Mouse (Mus musculus) forebrain, embryonic 16.5 days (tissue): Measurements from ENCODE around the gene 1700022I11Rik. TPM values are rescaled to one million over a fixed set of nuclear protein-coding genes. Genes with fewer than 3 reads are reported as not detected.
"Not testable (repeated sequence)": the region's sequence is repeated elsewhere in the genome, so short reads cannot be mapped to it uniquely, and the experiment has no call there.

Experiments
- ATAC-seq: fragments of 200-750 bp; cut with Nextera tagmentation; 2 replicates; pipeline ENCODE4 v1.8.0; 2017; ENCODE audit warnings: mild to moderate bottlenecking, moderate library complexity
- H3K27ac ChIP-seq: fragments of 300-500 bp; sonication (generic); 2 replicates; pipeline ENCODE4 v1.5.1; 2014; ENCODE audit warnings: low read length, control low read depth
- H3K27me3 ChIP-seq: fragments of 300-500 bp; sonication (generic); replicated peaks from 2 replicates; pipeline ENCODE4 v1.6.1; 2014; ENCODE audit warnings: low read length; ENCODE audit not compliant: control insufficient read depth, insufficient read depth
- H3K36me3 ChIP-seq: fragments of 300-500 bp; sonication (generic); 2 replicates; pipeline ENCODE4 v1.6.1; 2014; ENCODE audit not compliant: control insufficient read depth, insufficient read depth
- H3K4me1 ChIP-seq: fragments of 300-500 bp; sonication (generic); replicated peaks from 2 replicates; pipeline ENCODE4 v1.6.1; 2014; ENCODE audit warnings: low read length; ENCODE audit not compliant: control insufficient read depth, insufficient read depth
- H3K4me2 ChIP-seq: fragments of 300-500 bp; sonication (generic); 2 replicates; pipeline ENCODE4 v1.6.1; 2014; ENCODE audit warnings: mild to moderate bottlenecking, low read length, control low read depth
- H3K4me3 ChIP-seq: fragments of 300-500 bp; sonication (generic); replicated peaks from 2 replicates; pipeline ENCODE4 v1.5.1; 2014; ENCODE audit warnings: mild to moderate bottlenecking, low read length, control low read depth
- H3K9ac ChIP-seq: fragments of 300-500 bp; sonication (generic); replicated peaks from 2 replicates; pipeline ENCODE4 v1.6.1; 2014; ENCODE audit warnings: low read depth, low read length, control low read depth
- H3K9me3 ChIP-seq: fragments of 300-500 bp; sonication (generic); 2 replicates; pipeline ENCODE4 v1.6.1; 2016; ENCODE audit warnings: low read length; ENCODE audit not compliant: control insufficient read depth
- WGBS: fragments of 180-500 bp; shearing (Covaris S2); extraction: QIAGEN DNeasy Blood & Tissue Kit; methylation state at CpG from one replicate; pipeline ENCODE4 v1.1.7; 2014; 5-methylcytosine and 5-hydroxymethylcytosine counted together
- polyA plus RNA-seq: library from polyadenylated mRNA; unstranded; fragments of >200 nt; fragmentation: Nextera tagmentation; extraction: Ambion mirVana; gene quantifications from 2 replicates; pipeline ENCODE4 v1.2.1, GENCODE M21; 2015

The 1700022I11Rik gene
- polyA plus RNA-seq, 1 experiment from 2014 or later, result 0.51 TPM

DNA sequence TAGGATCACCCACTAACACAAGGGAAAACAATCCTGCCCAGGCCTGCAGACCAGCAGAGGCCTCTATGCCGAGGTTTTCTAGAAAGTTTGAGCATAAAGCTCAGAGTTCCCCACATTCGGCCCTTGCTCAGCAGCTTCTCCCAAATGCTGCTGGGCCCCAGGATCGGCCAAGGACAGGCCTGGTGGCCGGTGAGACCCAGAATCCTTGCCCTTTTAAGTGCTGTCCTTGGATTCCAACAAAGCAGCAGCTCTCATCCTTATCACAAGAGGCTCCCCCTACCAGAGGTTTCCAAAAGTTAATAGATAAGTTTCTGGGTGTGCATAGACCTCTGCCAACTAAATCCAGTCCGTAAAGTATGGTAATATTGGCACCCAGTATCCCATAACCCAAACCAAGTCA lies 4.5 kb downstream of the 1700022I11Rik start:
- Histone ChIP-seq H3K9ac (no peak overlapping the region), H3K27me3 (no peaks in the 10 kb centered on the region), H3K36me3 (peaks cover 8% of the 10 kb centered on the region), H3K27ac (no peak overlapping the region), H3K4me2 (no peak overlapping the region), H3K4me1 (no peaks in the 10 kb centered on the region), H3K9me3 (no peaks in the 10 kb centered on the region), H3K4me3 (no peak overlapping the region)
- no peak for ATAC-seq
- 85% methylated on average over 5 of the region's 5 CpGs for WGBS

- Histone ChIP-seq H3K4me3 (no peak overlapping the region), H3K27ac (no peak overlapping the region), H3K9ac (no peak overlapping the region), H3K4me2 (no peak overlapping the region), H3K4me1 (no peaks in the 10 kb centered on the region), H3K36me3 (peaks cover 28% of the 10 kb centered on the region), H3K27me3 (no peaks in the 10 kb centered on the region), H3K9me3 (no peaks in the 10 kb centered on the region)
- 91% methylated on average over 4 of the region's 4 CpGs for WGBS
- no peak for ATAC-seq
These were observed 8.7 kb downstream of the 1700022I11Rik start for GRCm38 (mm10) chr4:42978062-42978461.

DNA sequence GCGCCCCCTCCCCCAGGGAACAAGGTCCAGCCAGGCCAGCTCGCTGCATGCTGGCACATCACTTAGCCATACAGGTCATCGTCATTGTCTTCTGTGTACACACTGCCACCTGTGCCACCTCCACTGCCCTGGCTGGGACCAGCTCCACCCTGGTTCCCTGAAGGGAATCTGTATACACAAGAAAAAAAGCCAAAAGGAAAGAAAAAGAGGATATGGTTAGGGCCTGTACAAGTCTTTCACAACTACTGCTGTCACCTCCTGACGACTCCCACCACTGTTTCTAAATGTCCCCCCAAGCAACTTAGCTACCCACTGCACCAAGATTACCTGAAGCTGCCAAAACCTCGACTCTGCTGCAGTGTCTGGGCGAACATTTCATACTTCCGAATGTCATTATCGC lies 11.1 kb downstream of the 1700022I11Rik start:
- 93% methylated on average over 6 of the region's 8 CpGs for WGBS
- not testable (repeated sequence) for H3K27me3 ChIP-seq, ATAC-seq, H3K9ac ChIP-seq, H3K4me3 ChIP-seq, H3K9me3 ChIP-seq, H3K4me2 ChIP-seq, H3K4me1 ChIP-seq, H3K27ac ChIP-seq
- H3K36me3 ChIP-seq, result peaks cover 44% of the 10 kb centered on the region

DNA sequence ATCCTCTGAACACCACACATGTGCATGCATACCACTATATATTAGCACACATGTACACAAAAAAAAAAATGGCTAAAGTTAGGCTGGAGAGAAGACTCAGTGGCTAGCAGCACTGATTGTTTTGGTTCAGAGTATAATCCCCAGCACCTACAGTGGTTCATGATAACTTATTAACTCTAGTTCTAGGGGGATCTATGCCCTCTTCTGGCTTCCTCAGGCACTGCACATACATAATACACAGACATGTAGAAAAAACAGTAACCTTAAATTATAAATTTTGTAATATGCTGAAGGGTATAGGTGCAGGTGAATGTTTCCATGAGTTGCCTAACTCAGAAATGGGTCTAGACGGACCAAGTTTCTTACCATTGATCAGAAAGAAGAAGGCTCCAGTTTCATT lies 18.9 kb downstream of the 1700022I11Rik start:
- no peak for ATAC-seq
- no peak overlapping the region for H3K9ac ChIP-seq

DNA sequence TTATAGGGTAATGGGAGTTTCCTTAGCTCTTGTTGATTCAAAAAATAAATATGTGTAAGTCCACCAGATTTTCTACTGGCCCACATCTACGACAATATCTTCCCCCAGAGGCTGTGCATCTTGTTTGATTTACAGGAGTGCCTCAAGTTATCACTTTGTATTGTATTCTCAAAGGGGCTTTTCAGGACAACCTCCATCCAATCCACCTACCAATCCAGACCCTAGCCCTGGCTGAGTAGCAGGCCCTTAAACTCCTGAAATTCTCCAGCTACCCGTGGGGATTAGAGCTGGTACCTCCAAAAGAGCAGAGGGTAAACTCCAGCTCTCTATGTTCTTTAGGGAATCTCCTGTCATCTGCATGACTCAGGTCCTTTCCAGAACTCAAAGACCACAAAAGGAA lies 28.6 kb downstream of the 1700022I11Rik start:
- Histone ChIP-seq H3K9ac (no peak overlapping the region), H3K4me1 (peaks cover 22% of the 10 kb centered on the region)

More for the DNA sequence above, 18.9 kb downstream of the 1700022I11Rik start:
- no peaks in the 10 kb centered on the region for H3K27me3 ChIP-seq
- no peaks in the 10 kb centered on the region for H3K9me3 ChIP-seq
- no peak overlapping the region for H3K27ac ChIP-seq
- H3K36me3 ChIP-seq, result peaks cover 70% of the 10 kb centered on the region
- 84% methylated on average over 1 of the region's 1 CpGs for WGBS
- no peak overlapping the region for H3K4me3 ChIP-seq
- H3K4me2 ChIP-seq, result no peak overlapping the region
- no peaks in the 10 kb centered on the region for H3K4me1 ChIP-seq

DNA sequence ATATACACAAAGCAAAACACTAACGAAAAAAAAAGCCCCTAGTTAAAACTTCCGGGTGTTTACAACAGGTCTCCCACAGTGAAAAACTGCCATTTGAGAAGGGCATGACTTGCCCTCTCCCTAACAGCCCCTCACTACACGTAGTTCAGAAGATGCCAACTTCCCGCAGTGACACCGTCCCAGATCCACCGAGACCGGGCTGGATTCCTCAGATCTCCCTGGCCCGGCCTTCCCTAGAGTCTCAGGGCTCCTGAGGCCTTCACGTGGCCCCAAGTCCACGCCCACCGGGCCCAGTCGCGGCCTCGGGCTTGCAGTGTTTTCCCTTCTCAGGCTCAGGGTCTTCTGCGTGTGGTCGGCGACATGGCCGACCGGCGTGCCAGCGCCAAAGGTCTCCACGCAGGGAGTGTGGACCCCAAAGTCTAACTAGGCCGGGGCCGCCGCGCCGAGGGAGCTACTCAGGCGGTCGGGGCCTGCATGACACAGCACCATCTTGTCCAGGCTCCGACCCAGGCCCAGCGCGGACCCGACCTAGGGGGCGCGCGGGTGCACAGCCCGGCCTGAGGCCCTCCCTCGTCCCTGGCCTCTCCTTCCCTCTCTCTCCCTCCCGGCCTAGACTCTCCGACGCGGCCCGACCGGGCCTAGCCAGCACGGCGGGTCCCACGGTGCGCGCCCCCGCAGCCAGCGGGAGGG lies 30.2 kb downstream of the 1700022I11Rik start:
- Histone ChIP-seq H3K9me3 (no peaks in the 10 kb centered on the region), H3K4me1 (peaks cover 22% of the 10 kb centered on the region), H3K27ac (peak overlapping the region; percentile 99), H3K36me3 (peaks cover 7% of the 10 kb centered on the region; the same call in 1 of the 2 replicates), H3K4me2 (peak overlapping the region; percentile 85), H3K9ac (peak overlapping the region; percentile 96), H3K27me3 (no peaks in the 10 kb centered on the region), H3K4me3 (peak overlapping the region; percentile 98)
- under 1% methylated on average over 51 of the region's 51 CpGs for WGBS
- peak; percentile 61 for ATAC-seq

More for the DNA sequence above, 28.6 kb downstream of the 1700022I11Rik start:
- Histone ChIP-seq H3K9me3 (no peaks in the 10 kb centered on the region), H3K4me3 (no peak overlapping the region), H3K36me3 (peaks cover 22% of the 10 kb centered on the region), H3K4me2 (peak overlapping the region; percentile 85), H3K27ac (no peak overlapping the region), H3K27me3 (no peaks in the 10 kb centered on the region)
- 61% methylated on average over 2 of the region's 2 CpGs for WGBS
- ATAC-seq, result no peak

DNA sequence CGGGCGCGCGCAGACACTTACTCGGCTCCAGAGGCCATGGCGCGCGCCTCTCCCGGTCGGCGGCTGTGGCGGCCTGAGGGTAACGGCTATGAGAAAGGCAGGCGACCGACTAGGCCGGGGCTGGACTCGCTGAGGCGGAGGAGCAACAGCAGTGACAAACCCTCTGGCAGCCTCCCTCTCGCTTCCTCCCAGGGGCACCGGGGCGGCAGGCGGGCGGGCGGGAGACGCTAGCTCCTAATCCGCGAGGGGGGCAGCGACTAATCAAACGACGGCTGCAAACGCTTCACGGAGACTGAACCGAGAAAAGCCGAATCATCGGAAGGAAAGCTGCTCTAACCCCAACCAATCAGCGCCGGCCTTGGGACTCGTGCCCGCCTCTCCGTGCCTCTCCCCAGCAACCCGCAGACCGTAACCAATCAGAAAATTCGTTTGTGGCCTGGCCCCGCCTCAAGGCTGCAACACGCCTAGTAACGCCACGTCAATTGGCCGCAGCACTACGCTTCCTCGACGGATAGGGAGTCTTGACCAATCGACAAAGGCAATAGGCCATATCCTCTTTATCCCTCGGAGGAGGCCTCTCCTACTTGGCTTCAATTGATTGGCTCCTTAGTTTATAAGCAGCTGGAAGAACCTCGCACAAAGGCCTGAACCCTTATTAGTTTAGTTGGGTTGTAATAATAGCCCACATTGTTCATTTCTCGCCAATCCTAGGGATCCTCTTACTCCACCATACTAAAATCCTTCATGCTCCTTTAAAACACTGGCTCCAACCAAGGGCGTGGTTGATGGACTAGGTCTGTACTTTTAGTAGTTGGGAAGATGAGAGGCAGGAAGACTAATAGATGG lies 31.0 kb downstream of the 1700022I11Rik start, which contains the start of gene Vcp:
TSS of gene Vcp (minus strand) at position 367 of the 846 bp plus-strand sequence.
- peak within 1 kb of the TSS; percentile 99 for H3K27ac ChIP-seq
- peak; percentile 98 for ATAC-seq
- not testable (repeated sequence) for H3K36me3 ChIP-seq, H3K27me3 ChIP-seq, H3K9me3 ChIP-seq
- H3K9ac ChIP-seq, result peak within 1 kb of the TSS; percentile 96
- peaks cover 22% of the 10 kb centered on the region for H3K4me1 ChIP-seq
- H3K4me2 ChIP-seq, result peak within 1 kb of the TSS; percentile 85
- under 1% methylated on average over 47 of the region's 56 CpGs for WGBS
- H3K4me3 ChIP-seq, result peak within 1 kb of the TSS; percentile 98

GRCm38 (mm10) chr4:43001272-43001671 lies 31.9 kb downstream of the 1700022I11Rik start:
- no peak for ATAC-seq
- Histone ChIP-seq H3K36me3 (no peaks in the 10 kb centered on the region), H3K4me1 (peaks cover 22% of the 10 kb centered on the region), H3K4me2 (no peak overlapping the region), H3K27me3 (no peaks in the 10 kb centered on the region), H3K27ac (peak overlapping the region; percentile 92), H3K4me3 (no peak overlapping the region), H3K9ac (no peak overlapping the region), H3K9me3 (no peaks in the 10 kb centered on the region)
- WGBS, result 100% methylated on average over 2 of the region's 2 CpGs

DNA sequence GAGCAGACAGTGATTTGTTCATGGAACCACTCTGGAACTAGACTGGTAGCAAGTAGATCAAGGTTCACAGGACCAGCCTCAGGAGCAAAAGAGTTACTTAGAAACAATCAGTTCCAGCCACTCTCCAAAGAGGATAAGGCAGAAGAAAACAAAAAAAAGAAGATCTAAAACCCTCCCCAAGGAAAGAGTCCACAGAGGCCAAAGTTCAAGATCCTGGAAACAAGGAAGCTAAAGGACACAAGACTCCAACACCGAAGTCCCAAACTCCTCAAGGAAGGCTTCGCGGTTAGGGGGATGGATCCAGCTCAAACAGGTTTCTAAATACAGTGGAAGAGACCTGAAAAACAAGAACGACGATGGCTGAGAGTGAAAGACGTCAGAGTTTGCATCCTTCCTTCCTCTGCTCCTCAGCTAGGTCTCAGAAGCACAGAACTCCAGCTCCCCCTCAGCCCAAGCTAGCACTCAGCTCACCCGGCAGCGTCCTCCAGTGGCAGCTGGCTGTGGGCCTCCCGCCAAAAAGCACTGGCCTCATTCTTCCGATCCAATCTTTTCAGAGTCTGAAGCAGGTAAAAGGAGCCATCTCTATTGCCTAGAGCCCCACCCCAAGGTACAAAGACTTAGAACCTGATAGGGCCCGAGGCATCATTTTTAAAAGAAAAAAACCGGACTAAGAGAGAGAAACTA lies 33.5 kb downstream of the 1700022I11Rik start:
- Histone ChIP-seq H3K27me3 (no peaks in the 10 kb centered on the region), H3K4me2 (no peak overlapping the region), H3K4me1 (peaks cover 13% of the 10 kb centered on the region), H3K9me3 (no peaks in the 10 kb centered on the region), H3K9ac (no peak overlapping the region), H3K36me3 (no peaks in the 10 kb centered on the region), H3K27ac (no peak overlapping the region), H3K4me3 (no peak overlapping the region)
- no peak for ATAC-seq
- WGBS, result 73% methylated on average over 12 of the region's 12 CpGs
